ENCODE assay signal across 10 mouse cellular contexts in genomic region chr11:45027076-45027475, GRCm38 (mm10).
A peak's percentile ranks its signal among the peaks of the same experiment; 100 is the strongest.
DNase-seq lines count a peak whose midpoint lies in the region; ATAC-seq and TF ChIP-seq lines count a peak whose summit lies in the region.
"Had no signal": no experiment of that assay in that cellular context is flagged by ENCODE, and none has a peak within 500 bp of the region (broad histone marks: within the 10 kb centered on the region; RNA-seq: fewer than 3 reads in every experiment).

No protein-coding gene starts in this region.

- H3K9me3 ChIP-seq in intestine, embryonic 14.5 days (ENCODE audit: control insufficient read depth, low read length) = no peaks in the 10 kb centered on the region
- no peaks in the 10 kb centered on the region for H3K9me3 ChIP-seq in intestine, embryonic 15.5 days
- H3K9me3 ChIP-seq in forebrain, embryonic 10.5 days = no peaks in the 10 kb centered on the region
- H3K9me3 ChIP-seq in hindbrain, embryonic 13.5 days = no peaks in the 10 kb centered on the region
- no peaks in the 10 kb centered on the region for H3K9me3 ChIP-seq in midbrain, embryonic 15.5 days

- no peak for TF ChIP-seq CTCF in layer of hippocampus, adult 2 months (conservative IDR thresholded peaks at IDR 0.05)

- no peak for DNase-seq in intestine, embryonic 14.5 days (ENCODE audit: low spot score)
- DNase-seq in forebrain, embryonic 10.5 days (ENCODE audit: extremely low spot score, low spot score) = no peak
- no peak for DNase-seq in adrenal gland, adult (ENCODE audit: inconsistent age in 2 of 2, low spot score in 1 of 2)
- no peak for DNase-seq in layer of hippocampus, adult 2 months (ENCODE audit: low spot score in 2 of 2)
- DNase-seq in urinary bladder, adult 18-20 months (ENCODE audit: low spot score in 2 of 2) = no peak
- DNase-seq: thymus, adult 18-20 months had no signal

- no peaks in the 10 kb centered on the region for H3K27me3 ChIP-seq in intestine, embryonic 14.5 days (replicated peaks; ENCODE audit: control insufficient read depth, insufficient read depth, low read length)
- H3K27me3 ChIP-seq in intestine, embryonic 15.5 days (replicated peaks) = no peaks in the 10 kb centered on the region
- H3K27me3 ChIP-seq in forebrain, embryonic 10.5 days (ENCODE audit: poor library complexity, severe bottlenecking) = peaks cover 10% of the 10 kb centered on the region
- H3K27me3 ChIP-seq in hindbrain, embryonic 13.5 days = no peaks in the 10 kb centered on the region
- no peaks in the 10 kb centered on the region for H3K27me3 ChIP-seq in midbrain, embryonic 15.5 days (replicated peaks)

- no peak overlapping the region for H3K4me3 ChIP-seq in intestine, embryonic 14.5 days (ENCODE audit: low read depth, low read length)
- no peak overlapping the region for H3K4me3 ChIP-seq in intestine, embryonic 15.5 days (replicated peaks)
- peak overlapping the region; percentile 22; the same call in 1 of the 2 replicates for H3K4me3 ChIP-seq in forebrain, embryonic 10.5 days
- no peak overlapping the region for H3K4me3 ChIP-seq in hindbrain, embryonic 13.5 days
- no peak overlapping the region for H3K4me3 ChIP-seq in midbrain, embryonic 15.5 days
- H3K4me3 ChIP-seq in layer of hippocampus, adult 2 months = no peak overlapping the region

- no peaks in the 10 kb centered on the region for H3K36me3 ChIP-seq in intestine, embryonic 14.5 days (ENCODE audit: control insufficient read depth, insufficient read depth, low read length)
- no peaks in the 10 kb centered on the region for H3K36me3 ChIP-seq in intestine, embryonic 15.5 days
- no peaks in the 10 kb centered on the region for H3K36me3 ChIP-seq in forebrain, embryonic 10.5 days (replicated peaks)
- H3K36me3 ChIP-seq in hindbrain, embryonic 13.5 days = no peaks in the 10 kb centered on the region
- no peaks in the 10 kb centered on the region for H3K36me3 ChIP-seq in midbrain, embryonic 15.5 days (replicated peaks)

- peak overlapping the region; percentile 23 for H3K4me2 ChIP-seq in intestine, embryonic 14.5 days (ENCODE audit: low read length)
- no peak overlapping the region for H3K4me2 ChIP-seq in intestine, embryonic 15.5 days (replicated peaks)
- H3K4me2 ChIP-seq in hindbrain, embryonic 13.5 days = peak overlapping the region; percentile 13
- H3K4me2 ChIP-seq in midbrain, embryonic 15.5 days = peak overlapping the region; percentile 27

- no peak overlapping the region for H3K9ac ChIP-seq in intestine, embryonic 14.5 days (ENCODE audit: low read length)
- H3K9ac ChIP-seq in intestine, embryonic 15.5 days = no peak overlapping the region
- H3K9ac ChIP-seq in hindbrain, embryonic 13.5 days = peak overlapping the region; percentile 53
- H3K9ac ChIP-seq in midbrain, embryonic 15.5 days = 0 out of 2 replicates have a peak overlapping the region, but pooled peaks have one; percentile 2
- H3K9ac ChIP-seq: liver, embryonic 14.5 days had no signal

- no peak overlapping the region for H3K27ac ChIP-seq in intestine, embryonic 14.5 days (ENCODE audit: low read depth)
- no peak overlapping the region for H3K27ac ChIP-seq in intestine, embryonic 15.5 days
- H3K27ac ChIP-seq in forebrain, embryonic 10.5 days = peak overlapping the region; percentile 72
- peak overlapping the region; percentile 83 for H3K27ac ChIP-seq in hindbrain, embryonic 13.5 days
- H3K27ac ChIP-seq in midbrain, embryonic 15.5 days = peak overlapping the region; percentile 55; the same call in 1 of the 2 replicates
- H3K27ac ChIP-seq in layer of hippocampus, adult 2 months = no peak overlapping the region
- H3K27ac ChIP-seq: liver, embryonic 14.5 days had no signal

- 0 out of 2 replicates have a peak, but pooled peaks cover 6% of the 10 kb centered on the region for H3K4me1 ChIP-seq in intestine, embryonic 14.5 days (replicated peaks; ENCODE audit: control insufficient read depth, insufficient read depth, low read length)
- no peaks in the 10 kb centered on the region for H3K4me1 ChIP-seq in intestine, embryonic 15.5 days (replicated peaks)
- H3K4me1 ChIP-seq in forebrain, embryonic 10.5 days = peaks cover 14% of the 10 kb centered on the region
- H3K4me1 ChIP-seq in hindbrain, embryonic 13.5 days (replicated peaks) = peaks cover 18% of the 10 kb centered on the region
- peaks cover 12% of the 10 kb centered on the region for H3K4me1 ChIP-seq in midbrain, embryonic 15.5 days

- 56% methylated on average over 7 of the region's 7 CpGs for WGBS in intestine, embryonic 14.5 days
- WGBS in intestine, embryonic 15.5 days = 55% methylated on average over 7 of the region's 7 CpGs
- WGBS in forebrain, embryonic 10.5 days = 59% methylated on average over 7 of the region's 7 CpGs
- WGBS in hindbrain, embryonic 13.5 days = 34% methylated on average over 7 of the region's 7 CpGs
- 34% methylated on average over 7 of the region's 7 CpGs for WGBS in midbrain, embryonic 15.5 days

- ATAC-seq in intestine, embryonic 14.5 days (replicated peaks; ENCODE audit: low FRiP score, low TSS enrichment, low read depth) = no peak
- ATAC-seq in intestine, embryonic 15.5 days = no peak
- peak; percentile 68; the same call in 1 of the 2 replicates for ATAC-seq in hindbrain, embryonic 13.5 days (ENCODE audit: low FRiP score)
- ATAC-seq in midbrain, embryonic 15.5 days (replicated peaks) = no peak

Comparison
In these comparisons a context has a peak if more than half of its experiments do, and no peak if none do; other contexts are left out.
1. H3K27ac ChIP-seq: peak in forebrain, embryonic 10.5 days (single experiment), hindbrain, embryonic 13.5 days (single experiment) and midbrain, embryonic 15.5 days (single experiment); none in intestine, embryonic 14.5 days (single experiment), intestine, embryonic 15.5 days (single experiment) and layer of hippocampus, adult 2 months (single experiment).
2. H3K9ac ChIP-seq: peak in hindbrain, embryonic 13.5 days (single experiment) and midbrain, embryonic 15.5 days (single experiment); none in intestine, embryonic 14.5 days (single experiment) and intestine, embryonic 15.5 days (single experiment).